ENCODE assay signal across 9 mouse cellular contexts in genomic region chr14:24501256-24501655, GRCm38 (mm10). TPM values are rescaled to one million over a fixed set of nuclear protein-coding genes. Genes with fewer than 3 reads are reported as not detected.
DNase-seq lines count a peak whose midpoint lies in the region; ATAC-seq and TF ChIP-seq lines count a peak whose summit lies in the region.
"Had no signal": no experiment of that assay in that cellular context is flagged by ENCODE, and none has a peak within 500 bp of the region (broad histone marks: within the 10 kb centered on the region; RNA-seq: fewer than 3 reads in every experiment).

No protein-coding gene starts in this region.

- TF ChIP-seq POLR2A in heart, adult 2 months (IDR thresholded peaks at IDR 0.05; ENCODE audit: insufficient read depth, low read depth, low read length): no peak
- TF ChIP-seq POLR2A in MEL (IDR thresholded peaks at IDR 0.05; ENCODE audit: control insufficient read depth in 1 of 2, insufficient read depth in 1 of 2, low read depth in 1 of 2, low read length in 2 of 2, poor library complexity in 1 of 2): no peak
- no peak for TF ChIP-seq POLR2A in lung, adult 2 months (IDR thresholded peaks at IDR 0.05; ENCODE audit: borderline replicate concordance, extremely low read depth, low read depth, low read length)

- H3K9ac ChIP-seq in heart, embryonic 13.5 days: peak overlapping the region; percentile 75
- H3K9ac ChIP-seq in heart, adult 2 months (ENCODE audit: low read depth, low read length): no peak overlapping the region
- H3K9ac ChIP-seq in MEL (ENCODE audit: control insufficient read depth, low read depth, low read length, poor library complexity, severe bottlenecking): no peak overlapping the region
- peak overlapping the region; percentile 43 for H3K9ac ChIP-seq in forebrain, postnatal 0 days
- peak overlapping the region; percentile 29 for H3K9ac ChIP-seq in midbrain, embryonic 13.5 days (replicated peaks)

- 43% methylated on average over 4 of the region's 4 CpGs for WGBS in heart, embryonic 13.5 days
- WGBS in heart, adult 2 months: 72% methylated on average over 4 of the region's 4 CpGs
- WGBS in forebrain, postnatal 0 days: 27% methylated on average over 4 of the region's 4 CpGs
- WGBS in midbrain, embryonic 13.5 days: 23% methylated on average over 4 of the region's 4 CpGs
- WGBS in lung, adult 2 months: 76% methylated on average over 4 of the region's 4 CpGs

- no peak for TF ChIP-seq CTCF in heart, adult 2 months (IDR thresholded peaks at IDR 0.05)
- no peak for TF ChIP-seq CTCF in MEL (IDR thresholded peaks at IDR 0.05 in 2 of 3, conservative IDR thresholded peaks at IDR 0.05 in 1 of 3; ENCODE audit: control insufficient read depth in 1 of 3, insufficient read depth in 1 of 3, low read depth in 2 of 3, low read length in 3 of 3, poor library complexity in 1 of 3, severe bottlenecking in 1 of 3)
- no peak for TF ChIP-seq CTCF in forebrain, postnatal 0 days (IDR thresholded peaks at IDR 0.05; ENCODE audit: low read depth)
- TF ChIP-seq CTCF in lung, adult 2 months (IDR thresholded peaks at IDR 0.05; ENCODE audit: insufficient read depth, low read length): no peak

- no peaks in the 10 kb centered on the region for H3K27me3 ChIP-seq in heart, embryonic 13.5 days (replicated peaks)
- no peaks in the 10 kb centered on the region for H3K27me3 ChIP-seq in heart, adult 2 months (ENCODE audit: control insufficient read depth, insufficient read depth, low read length)
- H3K27me3 ChIP-seq in MEL (ENCODE audit: control insufficient read depth in 1 of 2, insufficient read depth in 2 of 2, low read length in 2 of 2): no peaks in the 10 kb centered on the region
- no peaks in the 10 kb centered on the region for H3K27me3 ChIP-seq in forebrain, postnatal 0 days (ENCODE audit: insufficient read depth, low read length)
- no peaks in the 10 kb centered on the region for H3K27me3 ChIP-seq in midbrain, embryonic 13.5 days

- peak overlapping the region; percentile 60 for H3K4me2 ChIP-seq in heart, embryonic 13.5 days
- H3K4me2 ChIP-seq in forebrain, postnatal 0 days (ENCODE audit: low read depth): no peak overlapping the region
- H3K4me2 ChIP-seq in midbrain, embryonic 13.5 days (replicated peaks): 0 out of 2 replicates have a peak overlapping the region, but pooled peaks have one; percentile 19

- TF ChIP-seq RAD21 in MEL (IDR thresholded peaks at IDR 0.05; ENCODE audit: low read depth, low read length): no peak

- no peak for ATAC-seq in heart, embryonic 13.5 days (ENCODE audit: extremely low read depth, insufficient number of reproducible peaks, low FRiP score, low TSS enrichment)
- ATAC-seq in forebrain, postnatal 0 days: no peak
- ATAC-seq in midbrain, embryonic 13.5 days: no peak; the same call in 1 of the 2 replicates
- ATAC-seq in CD4-positive, CD25-positive, alpha-beta regulatory T cell, adult 4 months: no peak

- no peak for DNase-seq in heart, adult 2 months
- peak; percentile 52 for DNase-seq in MEL (ENCODE audit: low read depth, low spot score)
- DNase-seq in forebrain, postnatal 0 days: no peak
- DNase-seq in lung, adult 2 months: no peak
- DNase-seq in ovary, postnatal 10 days (ENCODE audit: low spot score): no peak

- TF ChIP-seq EP300 in heart, adult 2 months (IDR thresholded peaks at IDR 0.05; ENCODE audit: insufficient read depth, low read depth, low read length): no peak
- no peak for TF ChIP-seq EP300 in MEL (IDR thresholded peaks at IDR 0.05; ENCODE audit: low read depth in 1 of 2, low read length in 2 of 2)

- H3K36me3 ChIP-seq in heart, embryonic 13.5 days: peaks cover 37% of the 10 kb centered on the region
- H3K36me3 ChIP-seq in heart, adult 2 months (ENCODE audit: control insufficient read depth, insufficient read depth, low read length): peaks cover 5% of the 10 kb centered on the region
- H3K36me3 ChIP-seq in MEL (ENCODE audit: control insufficient read depth in 1 of 2, insufficient read depth in 2 of 2, low read length in 2 of 2): peaks cover 5 to 14% of the 10 kb centered on the region in 2 experiments
- H3K36me3 ChIP-seq in forebrain, postnatal 0 days (ENCODE audit: insufficient read depth): peaks cover 30% of the 10 kb centered on the region
- H3K36me3 ChIP-seq in midbrain, embryonic 13.5 days: peaks cover 31% of the 10 kb centered on the region

- no peaks in the 10 kb centered on the region for H3K79me2 ChIP-seq in heart, adult 2 months (replicated peaks; ENCODE audit: control insufficient read depth, insufficient read depth, low read length)
- H3K79me2 ChIP-seq in MEL (ENCODE audit: control insufficient read depth, insufficient read depth, low read length, poor library complexity): no peaks in the 10 kb centered on the region

- H3K27ac ChIP-seq in heart, embryonic 13.5 days (replicated peaks): peak overlapping the region; percentile 45
- H3K27ac ChIP-seq in heart, adult 2 months: no peak overlapping the region
- no peak overlapping the region for H3K27ac ChIP-seq in MEL (ENCODE audit: control insufficient read depth, low read depth, low read length)
- H3K27ac ChIP-seq in forebrain, postnatal 0 days (ENCODE audit: low read depth, low read length): peak overlapping the region; percentile 81; the same call in 1 of the 2 replicates
- peak overlapping the region; percentile 94 for H3K27ac ChIP-seq in midbrain, embryonic 13.5 days

- intact Hi-C loops in heart, adult 2 months (cut with DNase I): loop anchor here (1.0 to 10.0 kb wide), 7 partner anchors 44 to 1074 kb away; partner anchors contain the start of gene Zmiz1

- H3K4me1 ChIP-seq in heart, embryonic 13.5 days: peaks cover 14% of the 10 kb centered on the region
- H3K4me1 ChIP-seq in heart, adult 2 months (ENCODE audit: control insufficient read depth, insufficient read depth, low read length): peaks cover 6% of the 10 kb centered on the region
- H3K4me1 ChIP-seq in MEL (ENCODE audit: control insufficient read depth in 1 of 2, insufficient read depth in 2 of 2, low read length in 2 of 2): no peaks in the 10 kb centered on the region; a peak in 1 of 4 replicates
- peaks cover 8% of the 10 kb centered on the region; the same call in 1 of the 2 replicates for H3K4me1 ChIP-seq in forebrain, postnatal 0 days (ENCODE audit: insufficient read depth)
- H3K4me1 ChIP-seq in midbrain, embryonic 13.5 days (replicated peaks): peaks cover 14% of the 10 kb centered on the region
- no peaks in the 10 kb centered on the region; the same call in 1 of the 2 replicates for H3K4me1 ChIP-seq in lung, adult 2 months (ENCODE audit: control insufficient read depth, insufficient read depth, low read length)

- H3K4me3 ChIP-seq in heart, embryonic 13.5 days: no peak overlapping the region
- H3K4me3 ChIP-seq in heart, adult 2 months: no peak overlapping the region
- H3K4me3 ChIP-seq in MEL (ENCODE audit: control insufficient read depth in 1 of 2, insufficient read depth in 1 of 2, low read depth in 2 of 2, low read length in 2 of 2): no peak overlapping the region
- H3K4me3 ChIP-seq in forebrain, postnatal 0 days (ENCODE audit: low read depth, low read length): no peak overlapping the region
- no peak overlapping the region for H3K4me3 ChIP-seq in midbrain, embryonic 13.5 days (replicated peaks)
- no peak overlapping the region for H3K4me3 ChIP-seq in lung, adult 2 months (replicated peaks; ENCODE audit: extremely low read depth, low read depth, low read length)
- H3K4me3 ChIP-seq: megakaryocyte, embryonic 14.5 days had no signal

- H3K9me3 ChIP-seq in heart, embryonic 13.5 days: 0 out of 2 replicates have a peak, but pooled peaks cover 3% of the 10 kb centered on the region
- H3K9me3 ChIP-seq in MEL (replicated peaks; ENCODE audit: insufficient read depth, low read length): no peaks in the 10 kb centered on the region
- no peaks in the 10 kb centered on the region for H3K9me3 ChIP-seq in forebrain, postnatal 0 days (ENCODE audit: low read length)
- H3K9me3 ChIP-seq in midbrain, embryonic 13.5 days: no peaks in the 10 kb centered on the region

TF ChIP-seq in MEL, 35 proteins besides CTCF, POLR2A, EP300 and RAD21 (continues in another document):
- TF ChIP-seq ETS1 (IDR thresholded peaks at IDR 0.05; ENCODE audit: low read depth, low read length) (no peak), ZKSCAN1 (IDR thresholded peaks at IDR 0.05; ENCODE audit: low read depth, low read length) (no peak), E2F4 (IDR thresholded peaks at IDR 0.05; ENCODE audit: borderline replicate concordance, low read depth, low read length) (no peak), NRF1 (IDR thresholded peaks at IDR 0.05; ENCODE audit: insufficient read depth, low read depth, low read length, poor library complexity, severe bottlenecking) (no peak), NELFE (IDR thresholded peaks at IDR 0.05; ENCODE audit: low read depth, low read length) (no peak), ZMIZ1 (IDR thresholded peaks at IDR 0.05; ENCODE audit: low read depth, low read length) (no peak), SMC3 (IDR thresholded peaks at IDR 0.05; ENCODE audit: low read depth, low read length) (no peak)

RNA-seq across cellular contexts. Expression of gene Rps24, which starts 14.3 kb away (rescaled TPM):
- polyA plus RNA-seq in heart, embryonic 13.5 days (2015; fragmentation: Nextera tagmentation; extraction: Ambion mirVana): 597 and 600 TPM in 2 replicates
- 100 to 1,000 TPM; 851 to 971 TPM for total RNA-seq in heart, adult 2 months (2021)
- 642 and 1,106 TPM in 2 replicates for polyA plus RNA-seq in heart, adult 2 months (2012; rRNA removed)
- total RNA-seq in MEL (2012; rRNA removed): 2,513 and 2,687 TPM in 2 replicates
- polyA plus RNA-seq in MEL (2012; ENCODE audit: insufficient read depth in 1 of 2, insufficient read length in 2 of 2, low read depth in 1 of 2, low replicate concordance in 2 of 2, missing spikeins in 1 of 2): 1,000 to 10,000 TPM in 1 of 2 experiments, not detected in 1; 2,914 TPM
- 1,310 and 1,631 TPM in 2 replicates for total RNA-seq in forebrain, postnatal 0 days (2014; rRNA removed)
- polyA plus RNA-seq in forebrain, postnatal 0 days (2015; fragmentation: Nextera tagmentation; extraction: Ambion mirVana): 795 and 979 TPM in 2 replicates
- 677 and 688 TPM in 2 replicates for polyA plus RNA-seq in midbrain, embryonic 13.5 days (2015; fragmentation: Nextera tagmentation; extraction: Ambion mirVana)
- polyA plus RNA-seq in CD4-positive, CD25-positive, alpha-beta regulatory T cell, adult 4 months (2017; shearing (Covaris generic)): 1,000 to 10,000 TPM; 1,796 to 2,807 TPM
- 412 and 545 TPM in 2 replicates for polyA plus RNA-seq in lung, adult 2 months (2012; rRNA removed)

RNA-seq across cellular contexts. Expression of gene Polr3a, which starts 14.4 kb away (rescaled TPM):
- polyA plus RNA-seq in heart, embryonic 13.5 days (2015; fragmentation: Nextera tagmentation; extraction: Ambion mirVana): 12.6 and 13.8 TPM in 2 replicates
- total RNA-seq in heart, adult 2 months (2021): 10 to 100 TPM; 10.3 to 11.0 TPM
- polyA plus RNA-seq in heart, adult 2 months (2012; rRNA removed): 4.7 and 10.3 TPM in 2 replicates
- total RNA-seq in MEL (2012; rRNA removed): 22.8 and 24.0 TPM in 2 replicates
- 10 to 100 TPM in 1 of 2 experiments, not detected in 1; 26.6 TPM for polyA plus RNA-seq in MEL (2012; ENCODE audit: insufficient read depth in 1 of 2, insufficient read length in 2 of 2, low read depth in 1 of 2, low replicate concordance in 2 of 2, missing spikeins in 1 of 2)
- total RNA-seq in forebrain, postnatal 0 days (2014; rRNA removed): 19.5 and 29.9 TPM in 2 replicates
- 8.1 and 13.4 TPM in 2 replicates for polyA plus RNA-seq in forebrain, postnatal 0 days (2015; fragmentation: Nextera tagmentation; extraction: Ambion mirVana)
- 21.1 and 23.0 TPM in 2 replicates for polyA plus RNA-seq in midbrain, embryonic 13.5 days (2015; fragmentation: Nextera tagmentation; extraction: Ambion mirVana)
- polyA plus RNA-seq in CD4-positive, CD25-positive, alpha-beta regulatory T cell, adult 4 months (2017; shearing (Covaris generic)): 10 to 100 TPM; 18.4 to 26.3 TPM
- 5.5 and 7.4 TPM in 2 replicates for polyA plus RNA-seq in lung, adult 2 months (2012; rRNA removed)

Comparison
In these comparisons a context has a peak if more than half of its experiments do, and no peak if none do; other contexts are left out.
1. H3K27ac ChIP-seq: peak in heart, embryonic 13.5 days (single experiment), forebrain, postnatal 0 days (single experiment) and midbrain, embryonic 13.5 days (single experiment); none in heart, adult 2 months (single experiment) and MEL (single experiment).
2. H3K9ac ChIP-seq: peak in heart, embryonic 13.5 days (single experiment), forebrain, postnatal 0 days (single experiment) and midbrain, embryonic 13.5 days (single experiment); none in heart, adult 2 months (single experiment) and MEL (single experiment).